Mouse (Mus musculus) small intestine, adult 2 months (tissue): Measurements from ENCODE around the gene Ssxa1. TPM values are rescaled to one million over a fixed set of nuclear protein-coding genes. Genes with fewer than 3 reads are reported as not detected.
"Not testable (repeated sequence)": the region's sequence is repeated elsewhere in the genome, so short reads cannot be mapped to it uniquely, and the experiment has no call there.

Experiments used
- H3K27ac ChIP-seq: fragments of 200-500 bp; 2 replicates; pipeline ENCODE4 v1.5.1; 2012; ENCODE audit warnings: low read depth, low read length, control low read depth, inconsistent platforms; ENCODE audit not compliant: insufficient read depth
- H3K27me3 ChIP-seq: fragments of 200-500 bp; 2 replicates; pipeline ENCODE4 v1.6.1; 2012; ENCODE audit warnings: mild to moderate bottlenecking, moderate library complexity, low read length, inconsistent platforms; ENCODE audit not compliant: control insufficient read depth, insufficient read depth
- H3K36me3 ChIP-seq: fragments of 200-500 bp; 2 replicates; pipeline ENCODE4 v1.6.1; 2012; ENCODE audit warnings: mild to moderate bottlenecking, low read length, control low read depth, inconsistent platforms; ENCODE audit not compliant: control insufficient read depth, insufficient read depth
- H3K4me1 ChIP-seq: fragments of 200-500 bp; 2 replicates; pipeline ENCODE4 v1.6.1; 2012; ENCODE audit warnings: low read length, inconsistent platforms, mixed read lengths; ENCODE audit not compliant: control insufficient read depth, insufficient read depth, insufficient read length
- H3K4me3 ChIP-seq: fragments of 200-500 bp; 2 replicates; pipeline ENCODE4 v1.5.1; 2012; ENCODE audit warnings: low read depth, mild to moderate bottlenecking, control low read depth, inconsistent platforms, low read length, moderate library complexity
- CTCF ChIP-seq: fragments of 200-500 bp; IDR thresholded peaks from 2 replicates; pipeline ENCODE4 v1.5.1; 2012; ENCODE audit warnings: low read depth, mild to moderate bottlenecking, control low read depth, inconsistent platforms, low read length, moderate library complexity, mixed read lengths; ENCODE audit not compliant: insufficient replicate concordance, insufficient read length; ENCODE audit errors: extremely low read depth
- POLR2A ChIP-seq: fragments of 200-500 bp; IDR thresholded peaks from 2 replicates; pipeline ENCODE4 v1.6.1; 2012; ENCODE audit warnings: low read depth, mild to moderate bottlenecking, control low read depth, inconsistent platforms, low read length, moderate library complexity
- WGBS: fragments of 180-500 bp; shearing (Covaris S2); methylation state at CpG from one replicate; pipeline ENCODE4 v1.1.7; 2018; 5-methylcytosine and 5-hydroxymethylcytosine counted together
- polyA plus RNA-seq: library from polyadenylated mRNA; depleted of rRNA; stranded (reverse); fragments of >200 nt; gene quantifications from 2 replicates; pipeline ENCODE4 v1.2.3, GENCODE M21; 2012; rRNA removed

The Ssxa1 gene
- not detected in 2 replicates for polyA plus RNA-seq

DNA sequence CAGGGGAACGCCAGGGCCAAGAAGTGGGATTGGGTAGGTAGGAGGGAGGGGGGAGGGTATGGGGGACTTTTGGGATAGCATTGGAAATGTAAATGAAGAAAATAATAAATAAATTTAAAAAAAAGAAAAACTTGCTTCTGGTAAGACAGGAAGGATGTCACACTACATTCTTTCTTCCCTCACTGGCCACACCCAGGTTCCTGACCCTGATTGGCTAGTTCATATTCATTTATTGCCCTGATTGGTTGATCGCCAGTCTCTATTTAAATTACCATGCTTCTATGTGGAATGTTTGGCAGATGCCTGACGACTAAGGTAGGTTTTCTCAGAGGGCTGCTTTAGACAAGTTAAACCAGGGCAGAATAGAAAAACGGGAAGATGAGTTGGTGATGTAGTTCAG is at the start of gene Ssxa1:
Ssxa1 (plus strand) TSS at position 301 of the 400 bp plus-strand sequence.
- H3K36me3 ChIP-seq = no peaks in the 10 kb centered on the region
- no peak for TF ChIP-seq CTCF
- TF ChIP-seq POLR2A = no peak
- H3K4me3 ChIP-seq = no peak within 1 kb of the TSS
- H3K27me3 ChIP-seq = no peaks in the 10 kb centered on the region
- no peaks in the 10 kb centered on the region for H3K4me1 ChIP-seq
- 79% methylated on average over 4 of the region's 4 CpGs for whole genome bisulfite sequencing
- H3K27ac ChIP-seq = no peak within 1 kb of the TSS

DNA sequence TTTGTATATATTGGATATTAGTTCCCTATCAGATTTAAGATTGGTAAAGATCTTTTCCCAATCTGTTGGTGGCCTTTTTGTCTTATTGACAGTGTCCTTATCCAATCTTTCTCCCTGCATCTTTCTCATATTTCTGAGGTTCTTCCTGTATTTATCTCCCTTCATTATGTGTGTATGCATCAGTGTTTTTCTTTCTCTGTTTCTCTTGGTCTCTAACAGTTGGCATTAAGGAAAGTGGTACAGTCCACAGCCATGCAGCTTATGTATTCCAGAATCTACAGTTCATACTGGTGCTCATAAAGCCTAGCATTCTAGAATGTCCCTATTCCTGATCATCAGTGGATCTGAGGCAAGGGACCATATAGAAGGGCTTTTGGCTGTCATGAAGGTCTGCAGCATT is 47.5 kb upstream of the Ssxa1 start, which contains the start of gene Spaca5:
Spaca5 (plus strand) TSS at position 301 of the 400 bp plus-strand sequence.
- H3K36me3 ChIP-seq = no peaks in the 10 kb centered on the region
- H3K27me3 ChIP-seq = no peaks in the 10 kb centered on the region
- no peaks in the 10 kb centered on the region for H3K4me1 ChIP-seq
- H3K4me3 ChIP-seq = no peak within 1 kb of the TSS
- TF ChIP-seq CTCF (no peak), POLR2A (no peak)
- H3K27ac ChIP-seq = no peak within 1 kb of the TSS

- H3K27me3 ChIP-seq = no peaks in the 10 kb centered on the region
- H3K27ac ChIP-seq = no peak overlapping the region
- 27% methylated on average over 6 of the region's 6 CpGs for WGBS
- no peaks in the 10 kb centered on the region for H3K36me3 ChIP-seq
- TF ChIP-seq POLR2A (no peak), CTCF (no peak)
- H3K4me3 ChIP-seq = peak overlapping the region; percentile 55
- no peaks in the 10 kb centered on the region for H3K4me1 ChIP-seq
Measured at GRCm38 (mm10) chrX:21088645-21088982, 27.0 kb upstream of the Ssxa1 start.

DNA sequence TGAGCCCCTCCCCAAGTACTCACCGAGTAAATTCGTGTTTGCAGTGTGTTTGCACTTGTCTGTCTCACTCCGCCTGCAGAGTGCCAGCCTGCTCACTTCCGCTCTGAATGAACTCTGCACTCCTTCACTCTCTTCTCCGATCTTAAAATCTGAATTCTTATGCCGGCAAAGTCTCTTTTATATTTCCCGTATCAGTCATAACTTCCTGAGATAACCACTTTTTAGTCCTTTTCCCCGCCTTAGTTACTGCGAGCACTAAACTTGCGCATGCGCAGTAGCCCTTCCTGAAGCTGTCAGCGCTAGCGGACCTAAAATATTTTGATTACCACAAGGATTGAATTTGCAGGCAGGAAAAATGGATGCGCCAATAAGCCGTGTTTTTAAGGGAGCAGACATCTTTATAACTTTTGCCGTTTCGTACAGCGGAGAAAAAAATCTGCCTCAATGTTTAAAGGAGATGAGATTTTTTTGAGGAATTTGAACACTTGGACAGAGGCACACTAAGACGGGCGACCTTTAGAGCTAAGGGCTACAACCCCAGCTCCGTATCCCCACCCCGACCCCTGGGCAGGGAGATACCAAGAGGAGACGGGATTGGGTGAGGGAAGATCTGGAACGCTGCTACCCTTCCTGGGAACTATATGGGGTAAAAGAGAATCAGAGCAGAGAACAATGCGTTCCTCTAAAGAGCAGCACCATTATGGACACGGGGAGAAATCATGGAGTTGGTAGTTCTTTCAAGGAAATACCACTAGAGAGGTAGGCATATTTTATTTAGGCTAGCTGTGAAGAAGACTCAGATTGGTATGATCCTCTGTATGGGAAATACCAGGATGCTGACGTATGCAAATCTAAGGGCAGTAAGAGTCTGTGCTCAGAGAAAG is 26.4 kb upstream of the Ssxa1 start, which contains the start of gene Zfp300:
Zfp300 (minus strand) TSS at position 545 of the 884 bp plus-strand sequence.
- 15% methylated on average over 27 of the region's 27 CpGs for WGBS

DNA sequence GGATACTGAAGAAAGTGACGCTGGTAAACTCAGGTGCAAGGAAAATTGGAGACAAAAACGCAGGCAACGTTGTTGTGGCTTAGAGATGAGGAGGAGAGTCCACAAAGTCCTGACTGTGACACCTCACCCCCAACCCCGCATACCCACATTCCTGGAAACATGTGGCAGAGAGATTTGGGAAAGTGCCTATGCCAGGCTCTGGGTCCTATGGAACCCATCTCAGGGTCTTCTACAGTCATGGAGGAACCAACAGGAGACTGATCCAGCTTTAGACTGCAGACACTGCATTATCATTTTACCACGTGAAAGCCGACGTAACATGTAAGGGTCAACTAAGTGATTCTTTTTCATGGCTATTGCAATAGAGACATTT is 25.8 kb upstream of the Ssxa1 start:
- Histone ChIP-seq H3K27ac (0 out of 2 replicates have a peak overlapping the region, but pooled peaks have one; percentile 35), H3K36me3 (no peaks in the 10 kb centered on the region), H3K4me3 (peak overlapping the region; percentile 26; the same call in 1 of the 2 replicates), H3K27me3 (no peaks in the 10 kb centered on the region), H3K4me1 (no peaks in the 10 kb centered on the region)
- WGBS = 52% methylated on average over 7 of the region's 7 CpGs
- TF ChIP-seq POLR2A (no peak), CTCF (no peak)

More for the DNA sequence above, 26.4 kb upstream of the Ssxa1 start, which contains the start of gene Zfp300:
- peak within 1 kb of the TSS; percentile 55 for H3K4me3 ChIP-seq
- H3K27ac ChIP-seq = 0 out of 2 replicates have a peak within 1 kb of the TSS, but pooled peaks have one; percentile 35
- no peaks in the 10 kb centered on the region for H3K27me3 ChIP-seq
- H3K4me1 ChIP-seq = no peaks in the 10 kb centered on the region
- no peaks in the 10 kb centered on the region for H3K36me3 ChIP-seq
- TF ChIP-seq POLR2A (no peak), CTCF (no peak)

- H3K27me3 ChIP-seq, H3K4me1 ChIP-seq, H3K4me3 ChIP-seq, H3K27ac ChIP-seq, H3K36me3 ChIP-seq: not testable (repeated sequence)
- 92% methylated on average over 25 of the region's 25 CpGs for WGBS
Measured at GRCm38 (mm10) chrX:21146675-21147074, 31.1 kb downstream of the Ssxa1 start.

Other genes with a start within 250 kb of the Ssxa1 start
- gene Timp1, start 245.7 kb upstream of the Ssxa1 start, polyA plus RNA-seq = 1.3 and 6.9 TPM in 2 replicates
- gene Syn1, start 194.8 kb upstream of the Ssxa1 start, polyA plus RNA-seq = 1.3 and 1.6 TPM in 2 replicates
- 8.8 and 10.5 TPM in 2 replicates for gene Cfp, start 184.3 kb upstream of the Ssxa1 start, polyA plus RNA-seq
- gene Elk1, start 165.2 kb upstream of the Ssxa1 start, polyA plus RNA-seq = 2.5 and 4.1 TPM in 2 replicates
- 3.5 and 7.4 TPM in 2 replicates for gene Uxt, start 153.8 kb upstream of the Ssxa1 start, polyA plus RNA-seq
- 0.41 and 0.79 TPM in 2 replicates for gene Zfp182, start 53.5 kb upstream of the Ssxa1 start, polyA plus RNA-seq
- not detected in 2 replicates for gene Spaca5, start 47.4 kb upstream of the Ssxa1 start, polyA plus RNA-seq
- 0.03 TPM in 1 of 2 replicates, not detected in the other for gene Zfp300, start 26.3 kb upstream of the Ssxa1 start, polyA plus RNA-seq
- not detected in 2 replicates for gene Gm21876, start 59.8 kb downstream of the Ssxa1 start, polyA plus RNA-seq